Mouse (Mus musculus) urinary bladder, postnatal 10 days (tissue): Measurements from ENCODE around the gene Nxph1.

Source experiments
- DNase-seq: peaks from one replicate; pipeline ENCODE4 v3.0.0; 2022; ENCODE audit warnings: low spot score

The Nxph1 gene

GRCm38 (mm10) chr6:9133589-9134279, 185.5 kb downstream of the Nxph1 start:
- no peak for DNase-seq

- no peak for DNase-seq
Observed at GRCm38 (mm10) chr6:9147966-9148365, 199.7 kb downstream of the Nxph1 start.

GRCm38 (mm10) chr6:9149791-9150190, 201.6 kb downstream of the Nxph1 start:
- DNase-seq: no peak

- no peak for DNase-seq
Observed at GRCm38 (mm10) chr6:9159191-9159590, 211.0 kb downstream of the Nxph1 start.

- no peak for DNase-seq
Observed at GRCm38 (mm10) chr6:9182477-9182876, 234.2 kb downstream of the Nxph1 start.

GRCm38 (mm10) chr6:9210730-9211129, 262.5 kb downstream of the Nxph1 start:
- no peak for DNase-seq

GRCm38 (mm10) chr6:9220724-9221453, 272.7 kb downstream of the Nxph1 start:
- no peak for DNase-seq

GRCm38 (mm10) chr6:9234802-9235201, 286.6 kb downstream of the Nxph1 start:
- no peak for DNase-seq

GRCm38 (mm10) chr6:9267998-9268397, 319.8 kb downstream of the Nxph1 start:
- DNase-seq: no peak
